Mouse (Mus musculus): ENCODE results near the gene Eml3.

DNA sequence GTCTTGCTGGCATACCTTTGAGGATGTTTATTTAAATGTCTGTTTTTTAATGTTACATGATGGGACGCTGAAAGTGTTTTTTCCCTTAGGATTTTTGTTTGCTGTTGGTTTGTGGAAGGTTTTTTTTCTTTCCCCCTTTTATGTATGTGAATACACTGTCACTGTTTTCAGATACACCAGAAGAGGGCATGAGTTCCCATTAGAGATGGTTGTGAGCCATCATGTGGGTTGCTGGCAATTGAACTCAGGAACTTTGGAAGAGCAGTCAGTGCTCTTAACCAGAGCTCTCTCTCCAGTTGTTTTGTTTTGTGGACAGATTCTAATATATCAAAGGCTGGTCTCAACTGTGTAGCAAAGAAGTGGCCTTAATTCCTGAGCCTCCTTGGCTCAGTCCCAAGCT lies 45.3 kb downstream of the Eml3 start:
- no peak for TF ChIP-seq POLR2A (IDR thresholded peaks at IDR 0.05; ENCODE audit: borderline replicate concordance, insufficient read depth, low read length)
- TF ChIP-seq CTCF (IDR thresholded peaks at IDR 0.05; ENCODE audit: borderline replicate concordance, insufficient read depth, low read depth, low read length) = no peak

Data from cerebellum, adult 2 months (tissue).